Mouse (Mus musculus): ENCODE measurements around the gene Avpr1a. TPM values are rescaled to one million over a fixed set of nuclear protein-coding genes. Genes with fewer than 3 reads are reported as not detected.
A peak's percentile ranks its signal among the peaks of the same experiment; 100 is the strongest.

The Avpr1a gene
- total RNA-seq (2022), result under 1 TPM; 0.43 to 0.65 (median 0.63) TPM

- no peak for DNase-seq (ENCODE audit: low spot score in 2 of 2)
These were observed at the start of gene Avpr1a for GRCm38 (mm10) chr10:122447861-122448716. Gene Avpr1a, plus strand, starts transcription at chr10:122448499.

GRCm38 (mm10) chr10:122402270-122402669, 46.0 kb upstream of the Avpr1a start:
- no peak for DNase-seq (ENCODE audit: low spot score in 2 of 2)

DNA sequence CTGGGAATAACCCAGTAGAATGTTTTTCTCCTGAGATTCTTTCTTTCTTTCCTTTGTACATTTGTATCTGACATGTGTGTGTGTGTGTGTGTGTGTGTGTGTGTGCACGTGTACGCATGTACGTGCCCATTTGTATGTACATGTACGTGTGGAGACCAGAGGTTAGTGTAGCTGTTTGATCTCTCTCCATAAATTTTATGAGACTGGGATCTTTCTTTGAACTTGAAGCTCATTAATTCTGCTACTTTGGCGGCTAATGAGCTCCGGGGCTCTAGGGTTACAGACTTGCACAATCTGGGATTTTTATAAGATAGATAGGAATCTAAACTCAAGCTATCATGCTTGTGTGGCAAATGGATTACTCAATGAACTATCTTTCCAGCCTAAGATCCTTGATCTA, 42.0 kb upstream of the Avpr1a start:
- DNase-seq (ENCODE audit: low spot score in 2 of 2), result no peak

DNA sequence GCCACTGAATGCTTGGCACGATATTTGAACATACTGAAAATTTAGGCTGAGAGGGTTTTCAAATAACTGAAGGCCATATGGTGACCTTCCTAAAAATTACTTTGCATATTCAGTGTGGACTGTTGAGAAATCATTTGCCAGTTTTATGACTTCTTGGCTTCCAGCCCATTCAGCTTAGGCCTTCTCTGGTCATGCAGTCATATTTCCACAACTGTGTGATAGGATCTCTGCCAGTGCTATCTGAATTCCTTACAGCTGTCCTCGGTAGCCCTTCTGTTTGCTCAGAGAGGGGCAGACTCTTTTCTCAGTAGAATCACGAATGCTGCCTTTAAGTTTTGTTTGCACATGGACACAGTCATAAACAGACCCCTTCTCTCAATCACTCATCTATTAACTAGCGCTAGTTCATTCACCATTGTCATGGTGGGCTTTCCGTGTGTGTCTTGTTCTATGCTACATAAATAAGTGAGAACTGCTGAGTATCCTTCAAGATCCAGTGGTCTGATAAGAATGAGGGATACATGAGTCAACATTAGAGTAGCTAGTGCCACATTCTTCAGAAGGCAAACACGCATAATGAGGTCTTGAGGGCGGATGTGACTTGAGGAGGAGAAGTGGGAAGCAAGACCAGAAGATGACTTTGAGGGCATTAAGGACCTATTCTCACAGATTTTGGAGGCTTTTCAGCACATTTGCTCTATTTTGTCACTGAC, 39.4 kb upstream of the Avpr1a start:
- DNase-seq (ENCODE audit: low spot score in 2 of 2), result no peak

DNA sequence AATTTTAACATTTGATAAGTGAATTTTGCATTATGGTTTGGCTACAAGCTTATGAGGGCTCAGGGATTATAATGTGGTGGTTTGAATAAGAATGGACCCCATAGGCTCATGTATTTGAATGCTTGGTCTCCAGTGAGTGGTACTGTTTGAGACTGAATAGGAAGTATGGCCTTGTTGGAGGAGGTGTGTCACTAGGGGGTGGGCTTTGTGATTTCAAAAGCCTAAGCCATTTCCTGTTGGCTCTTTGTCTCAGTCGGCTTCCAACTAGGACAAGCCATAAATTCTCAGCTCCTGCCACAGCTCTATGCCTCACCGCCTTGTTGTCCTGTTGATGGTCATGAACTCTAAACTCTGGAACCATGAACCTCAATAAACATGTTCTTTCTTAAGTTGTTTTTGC, 37.5 kb upstream of the Avpr1a start:
- no peak for DNase-seq (ENCODE audit: low spot score in 2 of 2)

GRCm38 (mm10) chr10:122432690-122433089, 15.6 kb upstream of the Avpr1a start:
- no peak for DNase-seq (ENCODE audit: low spot score in 2 of 2)

DNA sequence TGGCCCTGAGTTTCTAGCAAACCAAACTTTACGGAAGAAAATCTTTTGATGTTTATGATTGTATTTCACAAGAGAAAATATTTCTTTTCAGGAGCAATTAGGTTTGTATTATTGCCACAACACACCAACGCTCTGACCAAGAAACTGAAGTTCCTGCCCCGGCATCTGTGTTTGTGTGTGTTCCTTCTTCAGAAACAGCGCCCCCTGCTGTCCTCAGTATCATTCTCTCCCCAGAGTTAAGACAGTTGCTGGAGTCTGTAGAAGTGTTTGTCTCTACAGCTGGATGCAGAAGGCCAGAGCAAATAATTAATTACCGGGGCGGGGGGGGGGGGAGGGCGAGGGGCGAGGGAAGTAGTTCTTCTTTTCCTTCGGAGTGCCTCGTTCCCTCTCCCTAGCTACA, 1.0 kb upstream of the Avpr1a start:
- peak in 1 of 2 experiments; percentile 11 for DNase-seq (ENCODE audit: low spot score in 2 of 2)

DNA sequence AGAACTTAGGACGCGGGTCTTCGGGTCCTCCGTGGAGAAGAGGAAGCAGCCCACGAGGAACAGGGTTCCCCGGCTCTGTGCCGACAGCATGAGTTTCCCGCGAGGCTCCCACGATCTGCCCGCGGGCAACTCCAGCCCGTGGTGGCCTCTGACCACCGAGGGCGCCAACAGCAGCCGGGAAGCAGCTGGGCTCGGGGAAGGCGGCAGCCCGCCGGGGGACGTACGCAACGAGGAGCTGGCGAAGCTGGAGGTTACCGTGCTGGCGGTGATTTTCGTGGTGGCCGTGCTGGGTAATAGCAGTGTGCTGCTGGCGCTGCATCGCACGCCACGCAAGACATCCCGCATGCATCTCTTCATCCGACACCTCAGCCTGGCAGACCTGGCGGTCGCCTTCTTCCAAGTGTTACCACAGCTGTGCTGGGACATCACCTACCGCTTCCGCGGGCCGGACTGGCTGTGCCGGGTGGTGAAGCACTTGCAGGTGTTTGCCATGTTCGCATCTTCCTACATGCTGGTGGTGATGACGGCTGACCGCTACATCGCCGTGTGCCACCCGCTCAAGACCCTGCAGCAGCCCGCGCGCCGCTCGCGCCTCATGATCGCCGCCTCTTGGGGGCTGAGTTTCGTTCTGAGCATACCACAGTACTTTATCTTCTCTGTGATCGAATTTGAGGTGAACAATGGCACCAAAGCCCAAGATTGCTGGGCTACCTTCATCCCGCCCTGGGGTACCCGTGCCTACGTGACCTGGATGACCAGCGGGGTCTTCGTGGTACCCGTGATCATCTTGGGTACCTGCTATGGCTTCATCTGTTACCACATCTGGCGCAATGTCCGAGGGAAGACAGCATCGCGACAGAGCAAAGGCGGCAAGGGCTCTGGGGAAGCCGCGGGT, 665 bp downstream of the Avpr1a start:
- peak in 1 of 2 experiments; percentile 4 for DNase-seq (ENCODE audit: low spot score in 2 of 2)

- no peak for DNase-seq (ENCODE audit: low spot score in 2 of 2)
These were observed 1.6 kb downstream of the Avpr1a start for GRCm38 (mm10) chr10:122449856-122450255.

- no peak for DNase-seq (ENCODE audit: low spot score in 2 of 2)
These were observed 5.2 kb downstream of the Avpr1a start for GRCm38 (mm10) chr10:122453466-122453865.

- no peak for DNase-seq (ENCODE audit: low spot score in 2 of 2)
These were observed 7.5 kb downstream of the Avpr1a start for GRCm38 (mm10) chr10:122455793-122456192.

DNA sequence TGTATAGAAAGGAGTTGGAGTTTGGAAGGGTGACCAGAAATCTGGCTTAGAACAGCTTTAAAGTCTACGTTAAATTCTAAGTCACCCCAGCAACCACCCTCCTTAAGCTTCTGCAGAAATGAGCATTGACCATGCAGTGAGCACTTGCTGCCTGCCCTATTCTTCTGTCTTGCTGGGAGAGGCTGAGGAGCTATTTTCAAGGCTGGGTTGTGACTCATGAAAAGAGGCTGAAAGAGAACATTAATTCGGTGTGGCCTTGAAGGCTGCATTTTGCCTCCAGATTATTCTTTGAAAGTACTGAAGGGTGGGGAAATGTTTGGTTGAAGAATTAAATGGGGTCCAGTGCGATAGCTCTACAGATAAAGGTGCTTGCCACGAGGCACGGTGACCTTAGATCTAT, 28.5 kb downstream of the Avpr1a start:
- no peak for DNase-seq (ENCODE audit: low spot score in 2 of 2)

- DNase-seq (ENCODE audit: low spot score in 2 of 2), result no peak
These were observed 50.3 kb downstream of the Avpr1a start for GRCm38 (mm10) chr10:122498551-122498950.

DNA sequence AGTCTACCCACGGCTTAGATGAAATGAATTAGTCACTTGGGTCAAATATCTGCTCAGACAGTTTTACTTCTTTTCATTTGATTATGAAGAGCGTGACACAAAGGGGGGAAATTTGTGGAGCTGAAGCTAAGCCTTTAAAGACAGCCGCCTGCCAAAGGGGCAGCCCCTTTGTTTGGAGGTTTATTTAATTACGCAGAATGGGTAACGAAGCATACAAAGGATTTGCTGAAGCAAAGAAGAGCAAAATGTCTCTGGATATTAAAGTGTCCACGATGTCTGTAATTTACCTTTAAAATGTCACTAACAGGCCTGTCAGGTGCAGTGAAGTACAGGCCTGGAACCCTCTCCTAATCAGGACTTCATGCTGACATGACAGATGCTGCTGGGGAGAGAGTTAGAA, 51.0 kb downstream of the Avpr1a start:
- no peak for DNase-seq (ENCODE audit: low spot score in 2 of 2)

Other genes with a start within 250 kb of the Avpr1a start
- gene Ppm1h, start 230.3 kb downstream of the Avpr1a start, total RNA-seq (2022), result 10 to 100 TPM; 68.4 to 83.9 (median 75.3) TPM

Measured in left cerebral cortex, adult 8-10 months (tissue).